Mouse (Mus musculus) stomach, embryonic 16.5 days (tissue): Measurements from ENCODE around the gene Olfr1394. TPM values are rescaled to one million over a fixed set of nuclear protein-coding genes. Genes with fewer than 3 reads are reported as not detected.

Source experiments
- ATAC-seq: fragments of 200-750 bp; cut with Nextera tagmentation; 2 replicates; pipeline ENCODE4 v1.8.0; 2017; ENCODE audit warnings: moderate number of reproducible peaks, moderate TSS enrichment; ENCODE audit not compliant: insufficient read depth, low FRiP score
- H3K27ac ChIP-seq: fragments of 300-500 bp; sonication (generic); 2 replicates; pipeline ENCODE4 v1.5.1; 2014; ENCODE audit warnings: low read length
- H3K27me3 ChIP-seq: fragments of 300-500 bp; sonication (generic); 2 replicates; pipeline ENCODE4 v1.6.1; 2014; ENCODE audit warnings: low read length, control low read depth, mixed read lengths; ENCODE audit not compliant: control insufficient read depth, insufficient read depth
- H3K36me3 ChIP-seq: fragments of 300-500 bp; sonication (generic); 2 replicates; pipeline ENCODE4 v1.6.1; 2014; ENCODE audit warnings: low read length; ENCODE audit not compliant: control insufficient read depth, insufficient read depth
- H3K4me1 ChIP-seq: fragments of 300-500 bp; sonication (generic); 2 replicates; pipeline ENCODE4 v1.6.1; 2014; ENCODE audit warnings: low read length, control low read depth, mixed read lengths; ENCODE audit not compliant: control insufficient read depth, insufficient read depth
- H3K4me2 ChIP-seq: fragments of 300-500 bp; sonication (generic); 2 replicates; pipeline ENCODE4 v1.6.1; 2014; ENCODE audit warnings: low read depth, low read length, mixed read lengths
- H3K4me3 ChIP-seq: fragments of 300-500 bp; sonication (generic); replicated peaks from 2 replicates; pipeline ENCODE4 v1.5.1; 2014; ENCODE audit warnings: mild to moderate bottlenecking, low read length
- H3K9ac ChIP-seq: fragments of 300-500 bp; sonication (generic); 2 replicates; pipeline ENCODE4 v1.6.1; 2014; ENCODE audit warnings: low read length
- H3K9me3 ChIP-seq: fragments of 300-500 bp; sonication (generic); replicated peaks from 2 replicates; pipeline ENCODE4 v1.6.1; 2016; ENCODE audit warnings: low read length, control low read depth; ENCODE audit not compliant: control insufficient read depth
- WGBS: fragments of 180-500 bp; shearing (Covaris S2); extraction: QIAGEN DNeasy Blood & Tissue Kit; methylation state at CpG from one replicate; pipeline ENCODE4 v1.1.7; 2014; 5-methylcytosine and 5-hydroxymethylcytosine counted together
- polyA plus RNA-seq: library from polyadenylated mRNA; unstranded; fragments of >200 nt; fragmentation: Nextera tagmentation; extraction: Ambion mirVana; gene quantifications from 2 replicates; pipeline ENCODE4 v1.2.1, GENCODE M21; 2015

Gene Olfr1394
- polyA plus RNA-seq, 1 experiment from 2014 or later = not detected

DNA sequence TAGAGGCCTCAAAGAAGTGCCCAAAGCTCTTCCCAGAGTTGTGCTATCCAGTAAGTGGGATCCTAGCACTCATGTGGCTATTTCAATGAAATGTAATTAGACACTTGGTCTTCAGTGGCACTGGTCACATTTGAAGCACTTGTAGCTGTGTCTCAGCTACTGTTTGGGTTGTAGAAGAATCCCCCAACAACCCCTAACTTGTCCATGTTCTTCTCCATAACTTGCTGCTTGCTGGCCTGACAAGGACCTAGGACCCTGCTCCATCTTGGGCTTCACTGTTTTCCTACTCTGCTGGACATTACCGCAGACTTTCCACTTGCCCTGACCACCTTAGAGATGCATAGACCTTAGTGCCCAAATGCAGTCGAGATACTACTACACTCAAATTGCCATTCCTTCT lies 47.9 kb downstream of the Olfr1394 start:
- 53% methylated on average over 2 of the region's 2 CpGs for WGBS
- H3K27me3 ChIP-seq = no peaks in the 10 kb centered on the region
- H3K4me1 ChIP-seq = peaks cover 13% of the 10 kb centered on the region
- ATAC-seq = no peak
- no peaks in the 10 kb centered on the region for H3K36me3 ChIP-seq
- peak overlapping the region; percentile 85 for H3K4me3 ChIP-seq
- peak overlapping the region; percentile 84 for H3K4me2 ChIP-seq
- no peaks in the 10 kb centered on the region for H3K9me3 ChIP-seq
- H3K27ac ChIP-seq = peak overlapping the region; percentile 99
- H3K9ac ChIP-seq = peak overlapping the region; percentile 98

DNA sequence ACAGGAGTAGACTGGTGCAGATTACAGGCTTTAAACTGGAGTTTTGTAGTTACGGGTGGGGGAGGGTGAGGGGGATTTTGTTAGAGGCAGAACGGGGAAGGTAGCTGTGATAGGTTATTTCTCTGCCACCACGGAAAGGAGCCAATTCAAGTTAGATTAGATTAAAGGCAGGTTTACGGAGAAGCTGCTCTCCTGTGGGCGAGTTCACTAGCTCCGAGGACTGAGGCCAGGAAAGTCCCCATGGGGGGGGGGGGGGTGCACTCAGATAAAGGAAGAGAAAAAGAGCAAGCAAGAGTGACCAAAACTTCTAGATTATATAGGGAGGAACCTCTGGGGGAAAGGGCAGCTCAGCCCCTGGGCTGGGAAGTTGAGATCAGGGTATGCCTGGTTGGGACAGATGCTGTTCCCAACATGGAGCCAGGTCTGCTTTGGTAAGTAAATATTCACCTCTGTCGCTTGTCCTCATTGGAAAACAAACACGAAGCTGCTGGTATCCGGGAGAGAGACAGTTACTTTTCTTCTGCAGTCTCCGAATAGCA lies 48.4 kb downstream of the Olfr1394 start:
- peak overlapping the region; percentile 98 for H3K9ac ChIP-seq
- no peaks in the 10 kb centered on the region for H3K27me3 ChIP-seq
- WGBS = 2% methylated on average over 10 of the region's 10 CpGs
- H3K9me3 ChIP-seq = no peaks in the 10 kb centered on the region
- peaks cover 13% of the 10 kb centered on the region for H3K4me1 ChIP-seq
- no peaks in the 10 kb centered on the region for H3K36me3 ChIP-seq
- peak overlapping the region; percentile 84 for H3K4me2 ChIP-seq
- peak; percentile 29; the same call in 1 of the 2 replicates for ATAC-seq
- peak overlapping the region; percentile 99 for H3K27ac ChIP-seq
- peak overlapping the region; percentile 85 for H3K4me3 ChIP-seq

DNA sequence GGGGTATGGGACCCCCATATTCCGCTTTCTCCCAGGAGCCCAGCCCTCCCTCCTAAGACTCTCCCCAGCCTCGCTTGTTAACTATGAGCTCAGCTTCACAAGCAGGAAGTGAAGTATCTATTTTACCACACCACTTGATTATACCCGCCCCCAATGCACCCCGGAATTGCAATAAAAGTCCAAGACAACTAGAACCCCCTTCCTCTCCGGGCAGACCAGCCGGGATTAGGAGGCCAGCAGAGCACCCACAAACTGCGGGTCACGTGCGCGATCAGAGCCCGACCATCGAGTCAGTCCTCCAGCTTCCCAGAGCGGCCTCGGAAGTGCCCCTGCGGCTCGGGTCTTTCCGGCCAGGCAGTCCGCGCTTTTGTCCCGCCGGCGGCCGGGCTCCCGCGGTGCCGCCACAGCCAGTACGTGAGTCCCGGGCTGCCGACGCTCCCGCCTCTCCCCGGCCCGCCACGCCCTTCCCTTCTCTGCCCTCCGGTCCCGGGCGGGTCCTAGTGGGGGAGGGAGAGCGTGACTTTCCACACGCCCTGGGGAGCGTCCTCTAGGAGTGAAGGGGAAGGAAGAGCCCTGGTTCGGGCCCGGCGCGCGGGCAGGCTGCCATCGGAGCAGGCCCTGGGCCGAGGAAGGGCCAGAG lies 49.1 kb downstream of the Olfr1394 start, which contains the start of gene Zfp62:
Zfp62 (plus strand) TSS at position 164 of the 640 bp plus-strand sequence.
- Histone ChIP-seq H3K36me3 (no peaks in the 10 kb centered on the region), H3K4me2 (peak within 1 kb of the TSS; percentile 84), H3K27ac (peak within 1 kb of the TSS; percentile 99), H3K9me3 (no peaks in the 10 kb centered on the region), H3K4me1 (peaks cover 13% of the 10 kb centered on the region), H3K27me3 (no peaks in the 10 kb centered on the region), H3K4me3 (peak within 1 kb of the TSS; percentile 85), H3K9ac (peak within 1 kb of the TSS; percentile 98)
- under 1% methylated on average over 41 of the region's 47 CpGs for WGBS
- ATAC-seq = peak; percentile 90

DNA sequence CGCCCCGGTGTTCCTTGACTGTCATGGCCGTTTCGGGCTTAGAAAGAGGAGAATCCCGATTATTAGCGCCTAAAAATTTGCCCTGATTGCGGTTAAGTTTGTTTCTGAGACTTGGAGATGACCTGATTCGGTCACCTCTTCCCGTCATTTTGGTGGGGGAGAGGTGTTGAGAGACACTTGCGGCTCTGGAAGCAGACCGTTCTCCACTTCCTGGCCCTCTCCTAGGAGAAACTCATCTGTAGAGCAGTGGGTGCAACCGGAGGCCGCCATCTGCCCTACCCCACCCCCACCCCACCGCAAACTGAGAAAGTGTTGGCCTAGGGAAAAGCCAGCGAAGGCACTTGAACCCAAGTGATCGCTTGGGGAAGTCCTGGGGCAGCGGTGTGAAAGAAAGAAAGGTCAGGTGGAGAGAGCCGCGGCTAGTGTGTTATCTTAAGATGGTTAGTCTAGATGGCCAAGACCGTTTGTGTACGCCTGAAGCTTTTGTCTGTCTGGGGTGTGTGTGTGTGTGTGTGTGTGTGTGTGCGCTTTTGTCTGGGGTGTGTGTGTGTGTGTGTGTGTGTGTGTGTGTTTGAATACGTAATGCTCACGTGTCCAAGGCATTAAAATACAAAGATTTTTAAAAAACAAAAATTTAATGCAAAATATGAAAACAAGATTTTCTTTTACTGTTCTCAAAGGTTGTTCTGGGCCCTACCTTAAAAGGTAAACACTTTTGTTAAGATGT lies 49.8 kb downstream of the Olfr1394 start:
- peak overlapping the region; percentile 98 for H3K9ac ChIP-seq
- H3K36me3 ChIP-seq = no peaks in the 10 kb centered on the region
- no peaks in the 10 kb centered on the region for H3K9me3 ChIP-seq
- peaks cover 13% of the 10 kb centered on the region for H3K4me1 ChIP-seq
- H3K4me2 ChIP-seq = peak overlapping the region; percentile 84
- H3K27me3 ChIP-seq = no peaks in the 10 kb centered on the region
- under 1% methylated on average over 24 of the region's 24 CpGs for WGBS
- peak; percentile 68 for ATAC-seq
- peak overlapping the region; percentile 85 for H3K4me3 ChIP-seq
- peak overlapping the region; percentile 99 for H3K27ac ChIP-seq

DNA sequence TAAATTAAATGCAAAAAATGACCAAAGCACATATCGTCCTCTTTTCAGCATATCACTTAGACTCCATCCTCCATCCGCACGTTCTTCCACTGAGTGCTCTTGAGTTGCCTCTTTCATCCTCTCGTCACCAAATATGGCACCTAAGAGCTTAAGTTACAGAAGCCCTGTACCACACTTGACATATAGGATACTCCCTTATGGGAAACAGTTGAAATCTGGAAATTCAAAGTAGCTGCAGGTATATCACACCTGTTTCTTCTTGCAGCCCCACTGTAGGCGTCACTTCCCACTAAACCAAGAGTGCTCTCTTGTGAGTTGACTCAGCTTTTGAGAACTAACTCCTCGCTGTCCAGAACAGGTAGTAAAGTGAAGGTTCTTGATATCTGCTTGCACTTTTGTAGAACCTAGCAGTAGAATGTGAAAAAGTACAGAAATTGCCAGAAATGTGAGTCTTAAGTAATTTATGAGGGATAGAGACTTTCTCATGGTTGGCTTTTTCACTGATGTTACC lies 51.0 kb downstream of the Olfr1394 start:
- H3K9ac ChIP-seq = no peak overlapping the region
- H3K4me2 ChIP-seq = peak overlapping the region; percentile 84
- no peak overlapping the region for H3K27ac ChIP-seq
- no peaks in the 10 kb centered on the region for H3K36me3 ChIP-seq
- ATAC-seq = no peak
- H3K4me1 ChIP-seq = peaks cover 13% of the 10 kb centered on the region
- no peaks in the 10 kb centered on the region for H3K27me3 ChIP-seq
- 84% methylated on average over 6 of the region's 6 CpGs for WGBS
- no peaks in the 10 kb centered on the region for H3K9me3 ChIP-seq
- H3K4me3 ChIP-seq = no peak overlapping the region

DNA sequence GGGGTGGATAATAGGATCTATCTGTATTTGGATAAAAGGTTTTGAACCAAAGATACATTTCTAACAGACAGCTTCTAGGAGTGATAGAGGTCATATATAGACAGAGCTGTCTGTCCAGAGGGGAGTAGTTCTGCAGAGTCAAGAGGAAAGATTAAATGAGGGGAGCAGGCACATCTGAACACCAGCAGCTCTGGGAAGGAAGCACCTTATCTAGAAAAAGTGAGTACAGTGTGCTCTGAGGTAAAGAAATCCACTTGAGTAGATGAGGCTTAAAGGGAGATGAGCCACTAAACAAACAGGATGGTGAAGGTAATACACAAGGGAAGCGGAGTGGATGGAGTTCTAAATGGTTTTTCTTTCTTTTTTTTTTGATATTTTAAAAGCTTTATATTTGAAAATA lies 53.3 kb downstream of the Olfr1394 start:
- no peak for ATAC-seq
- 97% methylated on average over 1 of the region's 1 CpGs for WGBS
- Histone ChIP-seq H3K4me2 (no peak overlapping the region), H3K9me3 (no peaks in the 10 kb centered on the region), H3K9ac (no peak overlapping the region), H3K27ac (no peak overlapping the region), H3K4me1 (peaks cover 7% of the 10 kb centered on the region), H3K4me3 (no peak overlapping the region), H3K36me3 (no peaks in the 10 kb centered on the region), H3K27me3 (no peaks in the 10 kb centered on the region)

Other genes with a start within 250 kb of the Olfr1394 start
- 3.2 and 10.3 TPM in 2 replicates for gene Psme2b, start 208.2 kb upstream of the Olfr1394 start, polyA plus RNA-seq
- not detected in 2 replicates for gene Olfr56, start 175.5 kb upstream of the Olfr1394 start, polyA plus RNA-seq
- 1.1 and 1.4 TPM in 2 replicates for gene 9930111J21Rik1, start 175.0 kb upstream of the Olfr1394 start, polyA plus RNA-seq
- not detected in 2 replicates for gene Gm12185, start 162.2 kb upstream of the Olfr1394 start, polyA plus RNA-seq
- gene Tgtp1, start 160.2 kb upstream of the Olfr1394 start, polyA plus RNA-seq = 2.3 TPM in 2 replicates
- 1.1 and 1.3 TPM in 2 replicates for gene 9930111J21Rik2, start 103.1 kb upstream of the Olfr1394 start, polyA plus RNA-seq
- 0.41 TPM in 1 of 2 replicates, not detected in the other for gene Tgtp2, start 90.2 kb upstream of the Olfr1394 start, polyA plus RNA-seq
- gene Ifi47, start 77.8 kb upstream of the Olfr1394 start, polyA plus RNA-seq = 1.8 and 2.7 TPM in 2 replicates
- not detected in 2 replicates for gene Olfr1396, start 39.5 kb upstream of the Olfr1394 start, polyA plus RNA-seq
- not detected in 2 replicates for gene Olfr1395, start 12.1 kb upstream of the Olfr1394 start, polyA plus RNA-seq
- 1.2 and 2.1 TPM in 2 replicates for gene Btnl9, start 32.8 kb downstream of the Olfr1394 start, polyA plus RNA-seq
- gene Zfp62, start 48.9 kb downstream of the Olfr1394 start, polyA plus RNA-seq = 30.3 and 32.9 TPM in 2 replicates
- 65.9 and 70.1 TPM in 2 replicates for gene Mgat1, start 89.8 kb downstream of the Olfr1394 start, polyA plus RNA-seq
- 0.10 TPM in 1 of 2 replicates, not detected in the other for gene Olfr1393, start 123.9 kb downstream of the Olfr1394 start, polyA plus RNA-seq
- gene Olfr1392, start 130.9 kb downstream of the Olfr1394 start, polyA plus RNA-seq = 0.08 TPM in 1 of 2 replicates, not detected in the other
- gene Olfr10, start 150.4 kb downstream of the Olfr1394 start, polyA plus RNA-seq = not detected in 2 replicates
- not detected in 2 replicates for gene Olfr1391, start 168.4 kb downstream of the Olfr1394 start, polyA plus RNA-seq
- not detected in 2 replicates for gene Olfr1390, start 180.8 kb downstream of the Olfr1394 start, polyA plus RNA-seq